Mouse (Mus musculus): ENCODE data around the gene Dop1a. TPM values are rescaled to one million over a fixed set of nuclear protein-coding genes. Genes with fewer than 3 reads are reported as not detected.

The Dop1a gene
- 37.6 and 41.4 TPM in 2 replicates for polyA plus RNA-seq (2012; rRNA removed)

DNA sequence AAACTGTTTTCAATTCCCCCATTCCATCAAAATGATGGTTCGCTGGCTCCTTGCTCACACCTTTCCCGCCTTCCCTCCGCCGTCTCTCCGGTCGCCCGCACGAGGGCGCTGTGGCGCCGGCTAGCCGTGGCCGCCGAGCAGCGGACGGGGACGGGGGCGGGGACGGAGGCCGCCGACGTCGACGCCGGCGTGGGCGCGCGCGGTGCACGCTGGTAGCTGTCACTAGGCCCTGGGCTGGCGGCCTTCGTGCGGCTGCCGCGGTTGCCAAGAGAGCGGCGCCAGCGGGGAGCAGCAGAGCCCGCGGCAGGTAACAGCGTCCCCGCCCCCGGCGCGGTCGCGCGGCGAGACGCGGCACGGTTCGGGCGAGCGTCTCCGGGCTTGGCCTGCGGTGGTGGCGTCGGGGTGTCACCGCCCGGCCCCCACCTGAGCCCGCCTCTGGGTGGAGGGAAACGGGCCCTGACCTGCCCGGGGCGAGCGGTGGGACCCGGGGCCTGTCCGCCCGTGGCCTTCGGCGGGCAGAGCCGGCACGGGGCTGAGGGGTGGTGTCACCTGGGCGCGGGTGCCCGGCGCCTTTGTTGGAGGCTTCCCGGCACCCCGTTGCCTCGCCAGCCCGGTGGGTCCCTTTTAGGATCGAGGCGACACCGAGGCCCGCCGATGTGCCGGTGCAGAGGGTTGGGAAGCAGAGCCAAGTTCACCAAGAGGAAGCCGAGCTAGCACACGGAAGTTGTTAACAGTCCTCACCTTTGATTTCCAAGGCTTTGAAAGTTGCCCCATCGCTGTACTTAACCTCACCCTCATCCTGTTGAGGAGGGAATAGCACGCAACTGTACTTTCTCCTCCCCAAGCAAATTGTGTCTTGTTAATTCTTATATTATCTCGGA lies at the start of gene Dop1a:
Dop1a (plus strand) TSS at position 165 of the 881 bp plus-strand sequence.
- peaks cover 2% of the 10 kb centered on the region; the same call in 1 of the 2 replicates for H3K4me1 ChIP-seq (ENCODE audit: control insufficient read depth, insufficient read depth, low read length)
- H3K27ac ChIP-seq (ENCODE audit: insufficient read depth, low read length): peak within 1 kb of the TSS; percentile 94
- TF ChIP-seq POLR2A (IDR thresholded peaks at IDR 0.05; ENCODE audit: extremely low read depth, insufficient read depth, low read length) (peak; percentile 56; the same call in 1 of the 2 replicates), CTCF (IDR thresholded peaks at IDR 0.05; ENCODE audit: extremely low read depth, insufficient read depth, low read length) (peak; percentile 57)
- H3K4me3 ChIP-seq (ENCODE audit: insufficient read depth, low read length): peak within 1 kb of the TSS; percentile 92

GRCm38 (mm10) chr9:86417971-86418370 lies 49.0 kb upstream of the Dop1a start:
- H3K4me1 ChIP-seq (ENCODE audit: control insufficient read depth, insufficient read depth, low read length): no peaks in the 10 kb centered on the region
- TF ChIP-seq CTCF (IDR thresholded peaks at IDR 0.05; ENCODE audit: extremely low read depth, insufficient read depth, low read length) (no peak), POLR2A (IDR thresholded peaks at IDR 0.05; ENCODE audit: extremely low read depth, insufficient read depth, low read length) (no peak)
- H3K27ac ChIP-seq (ENCODE audit: insufficient read depth, low read length): no peak overlapping the region
- no peak overlapping the region for H3K4me3 ChIP-seq (ENCODE audit: insufficient read depth, low read length)

- Histone ChIP-seq H3K4me1 (ENCODE audit: control insufficient read depth, insufficient read depth, low read length) (no peaks in the 10 kb centered on the region), H3K27ac (ENCODE audit: insufficient read depth, low read length) (no peak overlapping the region), H3K4me3 (ENCODE audit: insufficient read depth, low read length) (no peak overlapping the region)
- TF ChIP-seq POLR2A (IDR thresholded peaks at IDR 0.05; ENCODE audit: extremely low read depth, insufficient read depth, low read length): no peak
- no peak for TF ChIP-seq CTCF (IDR thresholded peaks at IDR 0.05; ENCODE audit: extremely low read depth, insufficient read depth, low read length)
Measured at GRCm38 (mm10) chr9:86419366-86419765, 47.6 kb upstream of the Dop1a start.

- TF ChIP-seq POLR2A (IDR thresholded peaks at IDR 0.05; ENCODE audit: extremely low read depth, insufficient read depth, low read length): no peak
- TF ChIP-seq CTCF (IDR thresholded peaks at IDR 0.05; ENCODE audit: extremely low read depth, insufficient read depth, low read length): no peak
- Histone ChIP-seq H3K4me1 (ENCODE audit: control insufficient read depth, insufficient read depth, low read length) (no peaks in the 10 kb centered on the region), H3K4me3 (ENCODE audit: insufficient read depth, low read length) (no peak overlapping the region), H3K27ac (ENCODE audit: insufficient read depth, low read length) (no peak overlapping the region)
Measured at GRCm38 (mm10) chr9:86423331-86423730, 43.6 kb upstream of the Dop1a start.

DNA sequence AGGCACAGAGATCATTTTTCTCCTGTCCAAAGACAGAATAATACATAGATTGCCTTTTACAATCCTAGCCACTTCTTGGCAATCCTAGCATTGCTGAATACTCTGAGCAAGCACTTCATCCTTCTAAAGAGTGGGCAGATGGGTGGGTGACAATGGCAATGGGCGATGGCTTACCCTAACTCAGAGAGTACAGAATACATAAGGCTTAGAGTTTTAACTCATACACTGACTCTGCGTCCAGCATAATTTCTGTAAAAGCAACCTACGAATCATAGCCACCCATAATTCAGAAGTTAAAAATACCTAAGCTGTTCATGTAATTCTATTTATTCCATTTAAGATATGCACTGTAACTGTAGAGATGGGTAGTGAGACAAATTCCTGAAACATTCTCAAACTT lies 31.4 kb upstream of the Dop1a start:
- no peaks in the 10 kb centered on the region for H3K4me1 ChIP-seq (ENCODE audit: control insufficient read depth, insufficient read depth, low read length)
- no peak overlapping the region for H3K27ac ChIP-seq (ENCODE audit: insufficient read depth, low read length)
- H3K4me3 ChIP-seq (ENCODE audit: insufficient read depth, low read length): no peak overlapping the region
- TF ChIP-seq CTCF (IDR thresholded peaks at IDR 0.05; ENCODE audit: extremely low read depth, insufficient read depth, low read length) (no peak), POLR2A (IDR thresholded peaks at IDR 0.05; ENCODE audit: extremely low read depth, insufficient read depth, low read length) (no peak)

GRCm38 (mm10) chr9:86436608-86437007 lies 30.3 kb upstream of the Dop1a start:
- no peak for TF ChIP-seq CTCF (IDR thresholded peaks at IDR 0.05; ENCODE audit: extremely low read depth, insufficient read depth, low read length)
- no peak for TF ChIP-seq POLR2A (IDR thresholded peaks at IDR 0.05; ENCODE audit: extremely low read depth, insufficient read depth, low read length)
- Histone ChIP-seq H3K4me3 (ENCODE audit: insufficient read depth, low read length) (no peak overlapping the region), H3K4me1 (ENCODE audit: control insufficient read depth, insufficient read depth, low read length) (no peaks in the 10 kb centered on the region), H3K27ac (ENCODE audit: insufficient read depth, low read length) (no peak overlapping the region)

GRCm38 (mm10) chr9:86438337-86439009 lies 28.5 kb upstream of the Dop1a start:
- Histone ChIP-seq H3K4me1 (ENCODE audit: control insufficient read depth, insufficient read depth, low read length) (no peaks in the 10 kb centered on the region), H3K4me3 (ENCODE audit: insufficient read depth, low read length) (no peak overlapping the region), H3K27ac (ENCODE audit: insufficient read depth, low read length) (no peak overlapping the region)
- TF ChIP-seq CTCF (IDR thresholded peaks at IDR 0.05; ENCODE audit: extremely low read depth, insufficient read depth, low read length) (no peak), POLR2A (IDR thresholded peaks at IDR 0.05; ENCODE audit: extremely low read depth, insufficient read depth, low read length) (no peak)

DNA sequence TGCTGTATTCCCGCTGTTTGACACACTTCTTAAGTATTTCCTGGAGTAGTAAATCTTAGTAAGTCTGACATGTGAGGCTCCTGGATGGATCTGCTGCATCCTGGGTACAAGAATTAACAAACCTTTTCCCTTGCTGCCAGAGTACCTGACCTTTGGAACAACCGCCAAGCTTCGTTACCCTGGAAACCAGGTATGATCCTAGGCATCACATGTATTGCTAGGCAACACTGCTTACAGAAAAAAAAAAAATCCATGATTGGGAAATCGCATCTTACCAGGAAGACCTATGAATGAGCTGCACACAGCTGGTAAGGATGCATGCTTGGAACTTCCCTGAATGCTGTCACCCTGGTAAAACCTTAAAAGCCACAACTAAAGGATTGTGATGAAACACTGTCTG lies 24.7 kb upstream of the Dop1a start:
- Histone ChIP-seq H3K4me1 (ENCODE audit: control insufficient read depth, insufficient read depth, low read length) (no peaks in the 10 kb centered on the region), H3K27ac (ENCODE audit: insufficient read depth, low read length) (no peak overlapping the region), H3K4me3 (ENCODE audit: insufficient read depth, low read length) (no peak overlapping the region)
- TF ChIP-seq POLR2A (IDR thresholded peaks at IDR 0.05; ENCODE audit: extremely low read depth, insufficient read depth, low read length) (no peak), CTCF (IDR thresholded peaks at IDR 0.05; ENCODE audit: extremely low read depth, insufficient read depth, low read length) (no peak)

GRCm38 (mm10) chr9:86446847-86447246 lies 20.1 kb upstream of the Dop1a start:
- no peak overlapping the region for H3K27ac ChIP-seq (ENCODE audit: insufficient read depth, low read length)
- no peaks in the 10 kb centered on the region; the same call in none of the 2 replicates for H3K4me1 ChIP-seq (ENCODE audit: control insufficient read depth, insufficient read depth, low read length)
- TF ChIP-seq CTCF (IDR thresholded peaks at IDR 0.05; ENCODE audit: extremely low read depth, insufficient read depth, low read length) (no peak), POLR2A (IDR thresholded peaks at IDR 0.05; ENCODE audit: extremely low read depth, insufficient read depth, low read length) (no peak)
- no peak overlapping the region for H3K4me3 ChIP-seq (ENCODE audit: insufficient read depth, low read length)

All from cortical plate, adult 2 months (tissue).